23 mouse cellular contexts compared by ENCODE assay signal in genomic region chr15:92398747-92399146, GRCm38 (mm10). TPM values are rescaled to one million over a fixed set of nuclear protein-coding genes. Genes with fewer than 3 reads are reported as not detected.
DNase-seq lines count a peak whose midpoint lies in the region; ATAC-seq lines count a peak whose summit lies in the region.
"Had no signal": no experiment of that assay in that cellular context is flagged by ENCODE, and none has a peak within 500 bp of the region (broad histone marks: within the 10 kb centered on the region; RNA-seq: fewer than 3 reads in every experiment).

No protein-coding gene starts in this region.

- H3K4me2 ChIP-seq in hindbrain, embryonic 15.5 days: peak overlapping the region; percentile 98
- H3K4me2 ChIP-seq in hindbrain, embryonic 16.5 days (ENCODE audit: low read length): no peak overlapping the region; the same call in 1 of the 2 replicates
- peak overlapping the region; percentile 94 for H3K4me2 ChIP-seq in embryonic facial prominence, embryonic 12.5 days (replicated peaks)

- no peaks in the 10 kb centered on the region for H3K36me3 ChIP-seq in hindbrain, embryonic 15.5 days
- H3K36me3 ChIP-seq in hindbrain, embryonic 16.5 days (ENCODE audit: control insufficient read depth, insufficient read depth, low read length): no peaks in the 10 kb centered on the region
- no peaks in the 10 kb centered on the region for H3K36me3 ChIP-seq in embryonic facial prominence, embryonic 12.5 days
- H3K36me3 ChIP-seq: hindbrain, embryonic 10.5 days; limb, embryonic 15.5 days had no signal

- ATAC-seq in hindbrain, embryonic 15.5 days (ENCODE audit: low FRiP score, low read depth): no peak
- ATAC-seq in hindbrain, embryonic 16.5 days: no peak
- ATAC-seq in embryonic facial prominence, embryonic 12.5 days (ENCODE audit: insufficient number of reproducible peaks, insufficient read depth, low FRiP score, low TSS enrichment): no peak
- ATAC-seq: forebrain, embryonic 13.5 days had no signal

- H3K4me3 ChIP-seq in hindbrain, embryonic 15.5 days: 0 out of 2 replicates have a peak overlapping the region, but pooled peaks have one; percentile 56
- no peak overlapping the region for H3K4me3 ChIP-seq in hindbrain, embryonic 16.5 days (ENCODE audit: low read length)
- H3K4me3 ChIP-seq in embryonic facial prominence, embryonic 12.5 days: no peak overlapping the region
- H3K4me3 ChIP-seq: forebrain, embryonic 13.5 days; myocyte had no signal

- H3K9me3 ChIP-seq in hindbrain, embryonic 15.5 days: no peaks in the 10 kb centered on the region
- H3K9me3 ChIP-seq in hindbrain, embryonic 16.5 days (ENCODE audit: control insufficient read depth, low read length): no peaks in the 10 kb centered on the region
- no peaks in the 10 kb centered on the region for H3K9me3 ChIP-seq in embryonic facial prominence, embryonic 12.5 days
- H3K9me3 ChIP-seq: forebrain, embryonic 13.5 days; hindbrain, embryonic 10.5 days had no signal

- peak; percentile 48 for DNase-seq in brain, adult 2 months (ENCODE audit: low read depth, low spot score)
- peak; percentile 17 to 29 for DNase-seq in right cerebral cortex, adult 2 months (ENCODE audit: low spot score in 2 of 2)
- no peak for DNase-seq in liver
- no peak for DNase-seq in adrenal gland, postnatal 10 days
- DNase-seq in gastrocnemius, postnatal 36 days: no peak
- DNase-seq: cerebellum, adult 9-10 months; gastrocnemius, postnatal 25 days; kidney, adult 18-20 months; kidney, postnatal 10 days; lung, postnatal 14 days; midbrain, embryonic 14.5 days; thymus, adult 18-20 months; thymus, postnatal 4 days had no signal

- H3K4me1 ChIP-seq in hindbrain, embryonic 15.5 days (replicated peaks): peaks cover 14% of the 10 kb centered on the region; the same call in 1 of the 2 replicates
- H3K4me1 ChIP-seq in hindbrain, embryonic 16.5 days (ENCODE audit: control insufficient read depth, insufficient read depth, low read depth, low read length): peaks cover 7% of the 10 kb centered on the region
- H3K4me1 ChIP-seq in embryonic facial prominence, embryonic 12.5 days: peaks cover 17% of the 10 kb centered on the region; the same call in 1 of the 2 replicates

- no peak overlapping the region for H3K9ac ChIP-seq in hindbrain, embryonic 15.5 days
- no peak overlapping the region; the same call in 1 of the 2 replicates for H3K9ac ChIP-seq in hindbrain, embryonic 16.5 days (ENCODE audit: low read depth, low read length)
- H3K9ac ChIP-seq in embryonic facial prominence, embryonic 12.5 days: no peak overlapping the region
- H3K9ac ChIP-seq: forebrain, embryonic 13.5 days; limb, embryonic 15.5 days had no signal

- H3K27me3 ChIP-seq in hindbrain, embryonic 15.5 days: peaks cover 20% of the 10 kb centered on the region
- peaks cover 3% of the 10 kb centered on the region; the same call in 1 of the 2 replicates for H3K27me3 ChIP-seq in hindbrain, embryonic 16.5 days (replicated peaks; ENCODE audit: control insufficient read depth, insufficient read depth, low read length)
- H3K27me3 ChIP-seq in embryonic facial prominence, embryonic 12.5 days: peaks cover 27% of the 10 kb centered on the region

- no peak overlapping the region for H3K27ac ChIP-seq in hindbrain, embryonic 15.5 days (replicated peaks)
- H3K27ac ChIP-seq in hindbrain, embryonic 16.5 days (ENCODE audit: low read depth, low read length): no peak overlapping the region
- peak overlapping the region; percentile 60; the same call in 1 of the 2 replicates for H3K27ac ChIP-seq in embryonic facial prominence, embryonic 12.5 days
- H3K27ac ChIP-seq: forebrain, embryonic 13.5 days; hindbrain, embryonic 10.5 days; limb, embryonic 15.5 days had no signal

- intact Hi-C loops in gastrocnemius, postnatal 36 days (cut with DNase I): no loop called here

- 51% methylated on average over 2 of the region's 2 CpGs for WGBS in hindbrain, embryonic 15.5 days
- WGBS in hindbrain, embryonic 16.5 days: 52% methylated on average over 2 of the region's 2 CpGs
- 44% methylated on average over 2 of the region's 2 CpGs for WGBS in embryonic facial prominence, embryonic 12.5 days

RNA-seq across cellular contexts. Expression of gene Pdzrn4, which starts 2.1 kb away (rescaled TPM):
- polyA plus RNA-seq in hindbrain, embryonic 15.5 days (2015; fragmentation: Nextera tagmentation; extraction: Ambion mirVana): 30.5 and 31.2 TPM in 2 replicates
- polyA plus RNA-seq in hindbrain, embryonic 16.5 days (2015; fragmentation: Nextera tagmentation; extraction: Ambion mirVana): 24.8 and 26.6 TPM in 2 replicates
- 7.3 and 7.6 TPM in 2 replicates for polyA plus RNA-seq in embryonic facial prominence, embryonic 12.5 days (2016; fragmentation: Nextera tagmentation; extraction: Ambion mirVana)
- total RNA-seq in adrenal gland, postnatal 10 days (2021): under 1 TPM; 0.30 to 0.42 TPM
- under 1 TPM; 0.44 to 0.64 TPM for total RNA-seq in gastrocnemius, postnatal 36 days (2021)
- total RNA-seq: adrenal gland, adult 18-20 months; common myeloid progenitor, adult 5-6 weeks; megakaryocyte, adult 5-6 weeks had no signal

Comparison
In these comparisons a context has a peak if more than half of its experiments do, and no peak if none do; other contexts are left out.
1. DNase-seq: peak in brain, adult 2 months (single experiment) and right cerebral cortex, adult 2 months (2 of 2); none in liver (single experiment), adrenal gland, postnatal 10 days (single experiment) and gastrocnemius, postnatal 36 days (0 of 2).